Mouse (Mus musculus) layer of hippocampus, adult 18-20 months (tissue): ENCODE results near the gene Fam102a. TPM values are rescaled to one million over a fixed set of nuclear protein-coding genes. Genes with fewer than 3 reads are reported as not detected.

Experiments used
- DNase-seq, 2 experiments: peaks; one replicate each; pipeline ENCODE4 v3.0.0; 2022; ENCODE audit warnings: low spot score in 2 of 2
- total RNA-seq, 2 experiments: library from RNA; stranded (reverse); gene quantifications; 2 replicates each; pipeline ENCODE4 v1.2.3; 2021

Fam102a gene
- total RNA-seq, 2 experiments from 2014 or later, result 76.0 to 77.2 TPM

DNA sequence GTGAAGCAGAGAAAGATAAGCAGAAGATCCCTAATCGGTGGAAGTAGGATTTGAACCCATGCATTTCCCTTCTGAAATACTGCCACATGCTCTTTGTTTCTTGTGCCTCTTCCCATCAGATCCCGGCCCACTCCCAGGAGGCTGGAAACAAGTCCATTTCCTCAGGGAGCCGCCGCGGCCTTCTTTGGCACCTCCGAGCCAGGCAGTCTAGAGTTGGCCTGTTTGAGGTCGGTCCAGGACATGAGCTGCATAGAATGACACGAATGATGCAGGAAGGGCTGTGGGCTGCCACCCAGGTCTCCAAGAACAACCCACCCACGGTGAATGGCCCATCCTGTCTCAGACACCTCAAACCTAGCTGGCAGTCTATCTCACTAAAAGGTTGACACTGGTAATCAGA, 41.4 kb downstream of the Fam102a start:
- DNase-seq, result no peak

DNA sequence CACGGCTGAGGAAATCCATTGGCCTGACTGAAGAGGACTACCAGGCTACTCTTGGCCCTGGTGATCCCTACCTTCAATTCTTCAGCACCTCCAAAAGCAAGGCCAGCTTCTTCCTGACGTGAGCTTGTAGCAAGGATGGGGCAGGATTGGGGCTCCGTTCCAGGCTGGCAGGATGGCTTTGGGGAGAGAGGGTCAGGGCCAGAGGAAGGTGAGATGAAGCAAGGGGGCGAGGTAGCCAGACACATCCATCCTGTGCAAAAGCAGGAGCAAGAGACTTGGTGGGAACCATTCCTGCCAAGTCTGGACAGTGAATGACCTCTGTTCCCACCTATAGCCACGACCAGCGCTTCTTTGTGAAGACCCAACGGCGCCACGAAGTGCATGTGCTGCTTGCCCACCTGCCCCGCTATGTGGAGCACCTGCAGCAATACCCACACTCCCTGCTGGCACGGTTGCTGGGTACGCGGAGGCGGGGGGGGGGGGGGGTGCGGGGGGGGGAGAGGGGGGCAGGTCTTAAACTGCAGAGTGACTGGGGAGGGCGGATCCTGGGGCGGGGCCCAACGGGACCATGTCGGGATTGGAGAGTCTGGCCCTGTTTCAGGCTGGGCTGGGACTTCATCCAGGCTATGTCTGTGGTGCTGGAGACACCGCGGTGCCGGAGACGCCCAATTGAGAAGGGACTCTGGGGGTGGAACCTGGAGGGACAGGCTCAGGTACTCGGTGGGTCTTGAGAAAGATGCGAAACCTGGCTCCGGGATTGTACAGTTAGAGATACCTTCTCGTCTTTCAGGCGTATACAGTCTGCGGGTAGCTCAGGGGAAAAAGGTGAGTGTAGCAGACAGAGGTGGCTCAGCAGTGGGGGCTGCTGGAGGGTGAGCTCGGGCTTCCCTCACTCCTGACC, 43.3 kb downstream of the Fam102a start:
- DNase-seq, result no peak

DNA sequence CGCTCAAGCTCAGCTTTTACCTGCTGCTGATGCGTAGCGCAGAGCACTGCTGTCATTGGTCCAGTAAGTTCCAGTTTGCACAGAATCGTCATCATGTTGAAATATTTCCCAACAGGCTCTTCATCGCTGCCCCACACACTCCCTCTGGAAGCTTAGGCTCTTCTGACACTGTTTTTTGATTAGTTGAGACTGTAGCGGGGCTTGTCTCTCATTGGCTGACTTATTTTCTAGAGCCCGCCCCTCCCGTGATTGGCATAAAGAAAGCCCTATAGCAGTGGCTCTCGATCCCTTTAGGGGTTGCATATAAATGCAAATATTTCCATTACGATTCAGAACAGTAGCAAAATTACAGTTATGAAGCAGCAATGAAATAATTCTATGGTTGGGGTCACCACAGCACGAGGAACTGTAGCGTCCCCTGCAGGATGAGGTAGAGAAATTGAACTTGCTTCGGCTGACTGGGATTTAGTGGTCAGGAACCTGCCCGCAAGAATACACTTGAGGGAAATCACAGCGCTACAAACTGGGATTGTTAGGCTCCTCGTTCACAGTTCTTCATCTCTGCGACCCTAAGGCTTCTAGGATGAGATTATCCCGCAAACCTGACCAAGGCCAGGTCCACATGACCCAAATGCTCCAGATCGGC, 46.4 kb downstream of the Fam102a start:
- peak in 1 of 2 experiments; percentile 87 for DNase-seq

DNA sequence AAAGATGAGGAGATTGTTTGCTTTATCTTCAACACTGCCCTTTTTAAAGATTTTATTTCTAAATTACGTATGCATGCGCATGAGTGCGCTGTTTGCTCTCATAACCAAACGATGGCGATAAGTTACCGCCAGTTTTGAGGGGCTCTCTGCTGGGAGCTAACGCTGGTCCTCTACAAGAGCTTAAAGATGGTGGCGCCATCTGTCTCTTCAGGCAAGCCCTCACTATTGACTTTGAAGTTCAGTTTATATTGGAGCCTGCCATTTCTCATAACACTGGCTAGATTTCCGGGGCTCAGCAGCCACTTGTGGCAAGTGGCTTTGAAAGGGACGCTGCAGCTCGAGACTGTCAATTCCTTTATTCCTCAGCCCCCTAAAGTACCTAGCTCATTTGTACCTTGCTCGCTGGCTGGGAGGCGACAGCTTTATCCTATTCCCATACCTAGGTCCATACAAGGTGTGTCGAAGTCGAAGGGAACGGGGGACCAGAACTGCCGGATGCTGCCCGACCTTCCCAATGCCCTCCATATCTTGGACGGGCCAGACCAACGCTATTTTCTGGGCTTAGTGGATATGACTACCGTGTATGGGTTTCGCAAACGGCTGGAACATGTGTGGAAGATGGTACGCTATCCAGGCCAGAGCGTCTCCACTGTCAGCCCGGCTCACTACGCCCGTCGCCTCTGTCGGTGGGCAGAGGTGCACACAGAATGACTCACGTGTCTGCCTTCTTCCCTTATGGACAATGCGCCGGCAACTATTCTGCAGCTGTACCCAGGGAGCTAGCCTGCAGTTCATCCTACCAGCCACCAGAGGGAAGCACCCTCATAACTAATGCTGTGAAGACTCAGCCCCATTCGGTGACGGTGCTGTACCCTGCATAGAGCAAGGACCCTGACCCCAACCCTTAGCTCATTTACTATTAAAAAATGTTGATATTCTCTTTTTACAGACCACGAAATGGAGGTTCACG, 48.0 kb downstream of the Fam102a start:
- peak; percentile 71 to 96 for DNase-seq

DNA sequence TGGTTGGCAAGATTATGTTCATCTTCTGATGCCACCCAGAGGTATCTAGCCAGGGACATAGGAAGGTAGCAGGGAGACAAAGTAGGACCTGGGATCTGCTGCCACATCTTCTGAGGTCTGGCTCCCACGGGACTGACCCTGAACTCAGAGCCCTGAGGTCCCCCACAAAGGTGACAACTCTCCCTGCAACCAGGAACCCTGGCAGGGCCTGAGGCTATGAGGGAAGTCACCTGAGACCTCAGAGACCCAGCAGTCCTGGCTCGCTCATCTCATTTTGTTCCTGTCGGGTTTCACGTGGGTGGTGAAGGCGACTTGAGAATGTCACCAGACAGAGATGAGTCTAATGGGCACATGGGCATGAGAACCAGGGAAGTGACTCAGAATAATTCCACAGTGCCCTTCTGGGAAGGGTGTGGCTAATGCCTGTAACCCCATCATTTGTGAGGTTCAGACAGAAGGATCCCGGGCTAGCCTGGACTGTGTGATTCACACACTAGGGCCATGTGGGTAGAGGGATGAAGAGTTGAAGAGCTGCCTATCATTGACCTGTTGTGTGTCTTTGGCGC, 50.1 kb downstream of the Fam102a start:
- no peak for DNase-seq

DNA sequence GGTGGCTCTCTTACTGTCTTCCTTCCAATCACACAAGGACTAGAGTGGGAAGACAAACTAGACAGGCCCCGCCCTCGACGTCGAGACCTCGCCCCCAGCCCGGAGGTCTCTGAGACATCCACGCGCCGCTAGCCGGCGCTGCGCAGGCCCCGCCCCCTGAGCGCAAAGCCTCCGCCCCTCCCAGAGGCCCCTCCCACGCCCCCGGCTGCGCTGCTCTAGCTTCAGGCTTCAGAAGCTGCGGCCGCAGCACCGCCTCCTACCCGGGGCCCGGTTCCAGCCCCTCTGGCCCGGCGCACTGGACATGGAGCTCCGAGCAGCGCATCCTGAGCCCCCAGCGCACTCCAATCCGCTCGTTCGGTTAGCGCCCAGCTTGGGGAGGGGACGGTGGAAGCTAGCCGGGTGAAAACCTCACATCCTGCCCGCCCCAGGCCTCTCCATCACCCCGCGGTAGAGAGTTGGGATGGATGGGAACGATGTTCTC, 51.8 kb downstream of the Fam102a start, which contains the start of gene St6galnac4:
Gene St6galnac4 (plus strand): TSS at position 225 of the 481 bp plus-strand sequence.
- DNase-seq, result peak; percentile 82 to 92

DNA sequence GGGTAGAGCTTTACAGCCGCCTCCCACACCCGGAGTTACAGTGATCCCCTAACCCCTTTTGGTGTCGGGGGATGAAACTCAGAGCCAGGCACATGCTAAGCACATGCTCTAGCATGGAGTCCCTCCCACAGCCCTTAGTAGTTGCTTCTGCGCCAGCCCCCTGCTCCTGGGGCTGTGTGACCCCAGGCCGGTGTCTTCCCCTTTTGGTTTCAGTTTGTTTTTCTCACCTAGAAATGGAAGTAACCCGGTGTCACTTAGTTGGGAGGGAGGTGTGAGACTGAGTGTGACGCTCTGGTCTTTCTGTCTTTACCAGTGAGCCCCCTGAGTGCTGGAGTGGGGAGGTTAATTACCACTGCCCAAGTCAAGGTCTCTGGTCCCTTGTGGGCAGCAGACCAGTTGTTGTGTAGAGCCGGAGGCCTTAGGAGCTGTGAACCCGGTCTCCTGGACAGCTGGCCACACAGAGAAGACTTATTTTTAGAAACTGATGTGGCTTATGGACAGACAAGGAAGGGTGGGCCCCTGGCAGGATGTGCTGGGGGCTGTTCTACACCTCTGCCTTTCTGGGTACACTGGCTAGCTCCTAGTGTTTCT, 52.7 kb downstream of the Fam102a start:
- DNase-seq, result no peak

DNA sequence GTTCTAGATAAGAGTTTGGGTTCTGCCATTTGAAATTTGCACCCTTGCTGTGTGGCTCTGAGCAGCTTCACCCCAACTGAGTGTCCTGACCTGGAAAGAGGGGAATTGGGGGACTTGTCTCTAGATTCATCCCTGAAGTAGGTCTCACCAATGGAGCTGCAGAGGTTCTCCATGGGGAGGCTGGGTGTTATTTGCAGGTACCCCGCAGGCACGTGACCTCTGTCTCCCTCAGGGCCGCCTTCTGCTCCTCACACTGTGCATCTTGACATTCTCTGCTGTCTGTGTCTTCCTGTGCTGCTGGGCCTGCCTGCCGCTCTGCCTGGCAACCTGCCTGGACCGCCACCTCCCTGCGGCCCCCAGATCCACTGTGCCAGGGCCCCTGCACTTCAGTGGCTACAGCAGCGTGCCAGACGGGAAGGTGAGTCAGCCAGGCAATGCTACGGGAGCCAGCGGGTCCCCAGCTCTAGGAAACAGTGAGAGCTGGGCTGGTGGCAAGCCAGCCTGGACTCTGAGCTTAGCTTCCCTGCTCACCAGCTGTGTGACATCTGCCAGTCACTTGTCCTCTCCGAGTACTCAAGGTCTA, 54.2 kb downstream of the Fam102a start:
- peak in 1 of 2 experiments; percentile 67 for DNase-seq

DNA sequence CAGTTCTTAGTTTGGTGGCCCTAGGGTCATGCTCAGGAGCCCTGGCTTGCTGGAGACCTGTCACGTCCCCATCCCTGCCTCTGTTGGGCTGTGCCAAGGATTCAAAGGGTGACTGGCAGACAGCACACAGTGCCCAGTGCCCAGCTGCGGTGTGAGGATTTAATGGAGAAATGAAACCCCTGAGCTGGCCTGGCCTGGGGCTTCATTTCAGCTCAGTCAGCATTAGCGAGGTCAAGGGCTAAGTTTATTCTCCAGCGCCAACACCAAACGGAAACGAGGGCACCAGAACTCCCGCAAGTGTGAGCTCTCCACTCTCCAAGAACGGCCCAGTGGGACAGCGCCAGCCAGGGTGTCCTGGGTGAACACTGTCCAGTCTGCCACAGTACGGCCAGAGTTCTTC, 55.1 kb downstream of the Fam102a start:
- DNase-seq, result no peak

DNA sequence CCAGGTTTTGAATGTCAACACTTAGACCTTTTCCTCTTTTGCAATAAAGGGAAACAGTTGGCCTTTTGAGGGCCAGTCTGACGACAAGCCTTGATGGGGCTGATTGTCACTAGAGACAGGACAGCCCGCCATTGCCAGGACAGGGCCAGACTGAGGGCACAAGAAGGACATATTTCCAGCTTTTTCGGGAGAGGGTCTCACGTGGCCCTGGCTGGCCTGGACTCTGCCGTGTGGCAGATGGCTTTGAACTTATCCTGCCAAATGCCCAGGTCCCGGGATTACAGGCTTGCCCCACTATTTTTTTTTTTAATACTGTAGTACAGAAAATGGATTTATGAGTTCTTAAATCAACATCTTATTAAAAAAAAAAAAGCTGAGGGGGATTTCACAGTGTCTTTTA, 56.1 kb downstream of the Fam102a start:
- DNase-seq, result no peak

DNA sequence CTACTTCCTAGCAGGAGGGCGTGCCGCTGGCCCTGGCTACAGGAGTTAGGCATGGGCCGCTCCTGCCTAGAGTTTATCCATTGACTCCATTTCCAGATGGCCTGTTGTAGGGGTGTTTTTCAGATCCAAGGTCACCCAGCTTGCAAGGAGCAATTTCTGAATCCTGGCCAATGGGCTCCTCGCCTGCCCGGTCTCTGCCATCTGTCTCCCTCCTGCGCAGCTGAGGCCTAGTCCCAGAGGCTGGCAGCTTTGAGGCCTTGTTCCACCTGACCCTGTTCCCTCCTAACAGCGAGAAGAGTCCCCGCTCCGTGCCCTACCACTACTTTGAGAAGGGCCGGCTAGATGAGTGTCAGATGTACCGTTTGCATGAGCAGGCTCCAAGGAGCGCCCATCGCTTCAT, 61.6 kb downstream of the Fam102a start:
- DNase-seq, result no peak

DNA sequence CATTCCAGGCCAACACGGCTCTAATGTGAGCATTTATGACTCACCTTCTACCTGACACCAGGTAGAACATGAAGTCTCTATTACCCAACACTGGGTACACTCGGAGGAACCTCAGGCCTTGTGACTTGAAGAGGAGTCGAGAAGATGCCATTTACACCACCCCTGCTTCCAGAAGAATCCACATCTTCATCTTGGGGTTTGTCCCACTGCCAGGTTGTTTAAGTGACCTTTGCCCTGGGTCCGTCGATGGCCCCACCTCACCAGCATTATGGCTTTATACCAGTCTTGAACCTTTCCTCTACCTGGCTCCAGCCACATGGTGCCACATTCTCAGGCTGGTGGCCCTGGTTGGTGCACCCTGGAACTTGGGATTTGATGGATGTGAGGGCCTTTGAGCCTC, 62.1 kb downstream of the Fam102a start:
- no peak for DNase-seq

DNA sequence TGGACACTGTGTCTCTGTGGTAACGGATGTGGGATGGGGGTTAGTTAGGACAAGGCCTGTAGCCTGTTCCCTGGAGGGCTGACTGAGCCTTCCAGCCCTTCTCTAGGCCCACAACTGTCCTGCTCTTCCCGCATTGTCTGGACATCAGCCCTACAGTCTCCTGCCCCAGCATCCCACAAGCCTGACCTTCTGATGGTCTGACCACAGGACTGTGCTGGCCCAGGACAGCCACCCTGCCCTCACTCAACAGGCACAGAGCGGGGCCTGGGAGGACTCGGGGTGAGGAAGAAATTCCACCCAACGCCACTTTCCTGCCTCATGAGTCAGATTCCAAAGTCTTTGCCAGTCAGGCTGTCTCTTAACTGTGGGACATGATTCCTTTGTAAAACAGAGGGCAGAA, 62.6 kb downstream of the Fam102a start:
- DNase-seq, result no peak

DNA sequence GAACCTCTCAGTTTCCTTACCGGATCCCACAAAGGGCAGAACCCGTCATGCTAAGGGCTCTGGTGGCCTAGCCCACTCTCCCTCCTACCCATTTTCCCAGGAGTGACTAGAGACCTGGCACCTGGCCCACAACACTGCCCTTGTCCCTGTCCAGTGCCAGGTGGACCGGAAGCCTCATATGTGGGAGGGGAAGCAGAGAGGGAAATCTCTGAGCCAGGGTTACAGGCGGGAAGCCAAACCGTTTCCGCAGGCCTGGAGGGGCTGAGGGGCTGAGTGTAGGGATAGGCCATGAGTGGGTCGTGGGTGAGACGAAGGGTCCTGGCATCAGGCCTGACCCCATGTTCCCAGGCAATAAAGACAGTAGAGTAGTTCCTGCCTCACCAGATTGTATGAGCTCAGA, 63.4 kb downstream of the Fam102a start:
- DNase-seq, result no peak

DNA sequence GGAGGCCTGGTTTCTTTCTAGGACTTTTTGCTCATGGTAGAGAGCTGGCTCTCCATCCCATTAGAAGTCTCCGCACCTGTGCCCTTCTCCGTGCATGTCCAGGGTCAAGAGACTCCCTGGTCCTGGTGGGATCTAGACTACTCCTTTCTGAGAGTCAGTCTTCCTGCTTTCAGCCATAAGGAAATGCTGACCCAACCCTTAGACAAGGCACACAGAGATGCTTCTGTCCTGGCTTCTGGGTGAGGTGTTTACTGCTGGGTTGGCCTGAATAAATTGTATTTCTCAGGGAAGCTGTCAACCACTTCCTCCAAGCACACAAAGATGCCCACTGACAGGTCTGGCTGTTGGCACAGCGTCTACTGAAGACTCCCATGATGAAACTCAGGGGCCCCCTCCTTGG, 64.3 kb downstream of the Fam102a start, which contains the start of gene St6galnac6:
Gene St6galnac6 (plus strand): TSS at position 301 of the 400 bp plus-strand sequence.
- DNase-seq, result no peak

DNA sequence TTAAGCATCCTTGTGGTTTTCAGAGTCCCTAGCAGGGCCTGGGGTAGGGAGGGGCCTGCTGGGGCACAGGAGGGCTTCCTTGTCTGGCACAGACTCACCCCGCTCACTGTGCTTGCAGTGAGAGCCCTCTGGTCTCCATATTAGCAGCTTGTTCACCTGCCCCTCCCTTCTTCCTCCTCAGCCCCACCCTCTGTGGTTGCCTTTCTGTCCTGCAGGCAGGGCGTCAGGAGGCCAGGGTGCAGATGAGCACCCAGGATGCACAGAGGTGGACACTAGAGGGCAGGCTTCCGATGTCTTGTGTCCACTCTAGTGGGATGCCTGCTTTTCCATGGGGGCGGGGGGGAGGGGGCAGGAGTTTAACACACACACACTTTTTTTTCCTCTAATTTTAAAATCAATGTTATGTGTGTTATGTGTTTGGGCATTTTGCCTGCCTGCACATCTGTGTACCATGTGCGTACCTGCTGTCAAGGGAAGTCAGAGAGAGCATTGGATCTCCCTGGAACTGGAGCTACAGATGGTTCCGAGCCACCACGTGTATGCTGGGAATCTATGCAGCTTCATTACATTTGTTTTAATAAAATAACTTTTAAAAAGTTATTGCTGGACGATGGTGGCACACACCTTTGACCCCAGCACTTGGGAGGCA, 66.4 kb downstream of the Fam102a start:
- no peak for DNase-seq

DNA sequence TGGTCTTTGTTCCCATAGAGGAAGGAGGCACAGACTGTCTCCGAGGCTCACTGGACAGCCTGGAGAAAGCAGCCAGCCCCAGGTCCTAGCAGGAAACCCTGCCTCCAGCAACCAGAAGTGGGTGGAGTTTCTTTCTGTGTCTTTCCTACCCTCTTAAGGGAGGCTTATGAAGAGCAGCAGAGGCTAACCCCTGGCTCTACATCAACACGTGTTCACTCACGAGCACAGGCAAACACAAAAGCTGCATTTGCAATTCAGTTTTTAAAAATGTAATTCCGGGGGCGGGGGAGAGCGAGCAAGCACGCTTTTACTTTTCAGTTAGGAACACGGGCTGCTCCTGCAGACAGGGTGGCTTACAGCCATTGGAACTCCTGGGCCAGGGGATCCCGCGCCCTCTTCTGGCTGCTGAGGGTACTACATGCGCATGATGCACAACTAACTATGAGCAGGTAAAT, 67.5 kb downstream of the Fam102a start:
- peak; percentile 74 to 96 for DNase-seq

DNA sequence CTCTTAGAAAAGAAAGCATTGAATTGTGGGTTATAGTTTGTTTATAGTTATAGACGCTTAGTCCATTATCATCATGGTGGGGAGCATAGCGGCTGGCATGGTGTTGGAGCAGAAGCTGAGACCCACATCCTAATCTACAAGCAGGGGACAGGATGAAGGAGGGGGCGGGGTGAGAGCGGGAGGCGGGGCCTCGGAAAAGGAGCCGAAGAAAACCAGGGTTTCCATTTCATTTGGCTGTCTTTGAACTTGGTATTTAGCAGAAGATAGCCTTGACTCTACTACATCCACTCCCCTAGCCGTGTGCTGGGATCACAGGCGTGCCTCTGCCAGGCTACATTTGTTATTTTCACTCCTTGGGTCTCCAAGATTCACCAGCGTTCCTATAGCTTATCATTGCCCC, 69.5 kb downstream of the Fam102a start:
- no peak for DNase-seq
